ENCODE assay signal across 8 mouse cellular contexts in genomic region chr2:173281021-173281937, GRCm38 (mm10). TPM values are rescaled to one million over a fixed set of nuclear protein-coding genes. Genes with fewer than 3 reads are reported as not detected.
DNase-seq lines count a peak whose midpoint lies in the region; ATAC-seq and TF ChIP-seq lines count a peak whose summit lies in the region.

No protein-coding gene starts in this region.

- no peaks in the 10 kb centered on the region for H3K27me3 ChIP-seq in ES-Bruce4 (ENCODE audit: control insufficient read depth, insufficient read depth, low read length, poor library complexity, severe bottlenecking)

- TF ChIP-seq POLR2A in ES-Bruce4 (IDR thresholded peaks at IDR 0.05; ENCODE audit: insufficient read depth, low read length): no peak

- peak; percentile 63 for DNase-seq in gastrocnemius, adult 18-20 months (ENCODE audit: low spot score)
- no peak for DNase-seq in gastrocnemius, postnatal 10 days
- DNase-seq in gastrocnemius, adult 2 months: peak; percentile 72
- peak; percentile 50 to 56 for DNase-seq in kidney, postnatal 36 days
- DNase-seq in right cerebral cortex, adult 18-20 months: no peak
- DNase-seq in embryo, embryonic 10.5 days (ENCODE audit: low spot score): no peak

- H3K27ac ChIP-seq in ES-Bruce4 (ENCODE audit: insufficient read depth, low read length): peak overlapping the region; percentile 29; the same call in 1 of the 2 replicates
- no peak overlapping the region for H3K27ac ChIP-seq in gastrocnemius, adult 2 months

- ATAC-seq in megakaryocyte progenitor cell, adult 5-6 weeks (replicated peaks; ENCODE audit: poor library complexity): no peak; the same call in 1 of the 2 replicates

- peaks cover 26% of the 10 kb centered on the region for H3K4me1 ChIP-seq in ES-Bruce4 (ENCODE audit: control insufficient read depth, insufficient read depth, low read length)

- TF ChIP-seq CTCF in ES-Bruce4 (IDR thresholded peaks at IDR 0.05; ENCODE audit: low read depth, low read length): no peak
- no peak for TF ChIP-seq CTCF in gastrocnemius, adult 2 months (IDR thresholded peaks at IDR 0.05)

- TF ChIP-seq EP300 in ES-Bruce4 (IDR thresholded peaks at IDR 0.05; ENCODE audit: insufficient read depth, low read depth, low read length): peak; percentile 95

- intact Hi-C loops in gastrocnemius, adult 2 months (cut with DNase I): no loop called here

- no peaks in the 10 kb centered on the region for H3K36me3 ChIP-seq in ES-Bruce4 (ENCODE audit: control insufficient read depth, insufficient read depth, low read length, poor library complexity, severe bottlenecking)

- no peak overlapping the region for H3K4me3 ChIP-seq in ES-Bruce4 (ENCODE audit: low read depth, low read length)
- H3K4me3 ChIP-seq in gastrocnemius, adult 2 months: no peak overlapping the region

- no peak overlapping the region for H3K9ac ChIP-seq in ES-Bruce4 (ENCODE audit: low read depth, poor library complexity, severe bottlenecking)

- H3K9me3 ChIP-seq in ES-Bruce4 (replicated peaks; ENCODE audit: control insufficient read depth, insufficient read depth, low read length, poor library complexity, severe bottlenecking): no peaks in the 10 kb centered on the region

RNA-seq across cellular contexts. Expression of gene Pmepa1, which starts 4.9 kb away (rescaled TPM):
- total RNA-seq in gastrocnemius, adult 18-20 months (2021): 10 to 100 TPM; 17.2 to 31.9 TPM
- total RNA-seq in gastrocnemius, postnatal 10 days (2021): 10 to 100 TPM; 15.8 to 19.8 TPM
- 25.1 and 28.5 TPM in 2 replicates for polyA plus RNA-seq in ES-Bruce4 (2011; ENCODE audit: insufficient read depth, insufficient read length, low read depth, missing spikeins)
- total RNA-seq in gastrocnemius, adult 2 months (2021): 10 to 100 TPM; 20.0 to 24.4 TPM
- 0.17 and 0.32 TPM in 2 replicates for total RNA-seq in megakaryocyte progenitor cell, adult 5-6 weeks (2015)
- total RNA-seq in megakaryocyte progenitor cell, adult 5-6 weeks (2017): 0.12 and 0.24 TPM in 2 replicates

Comparison
In these comparisons a context has a peak if more than half of its experiments do, and no peak if none do; other contexts are left out.
1. DNase-seq: peak in gastrocnemius, adult 18-20 months (single experiment), gastrocnemius, adult 2 months (single experiment) and kidney, postnatal 36 days (2 of 2); none in gastrocnemius, postnatal 10 days (single experiment), right cerebral cortex, adult 18-20 months (single experiment) and embryo, embryonic 10.5 days (single experiment).
2. RNA of gene Pmepa1, which starts 4.9 kb away (total RNA-seq): 17.2 to 31.9 TPM in gastrocnemius, adult 18-20 months, 20.0 to 24.4 TPM in gastrocnemius, adult 2 months and 15.8 to 19.8 TPM in gastrocnemius, postnatal 10 days; 0.12 to 0.32 TPM in megakaryocyte progenitor cell, adult 5-6 weeks; every median in the first group is over 10 times any median in the second.